Mouse (Mus musculus) testis, adult 2 months (tissue): ENCODE data around the gene Tspo2.

ENCODE experiments used
- CTCF ChIP-seq: fragments of 200-500 bp; IDR thresholded peaks from 2 replicates; pipeline ENCODE4 v1.5.1; 2012; ENCODE audit warnings: low read depth, mild to moderate bottlenecking, inconsistent platforms, low read length, moderate library complexity; ENCODE audit not compliant: control insufficient read depth, insufficient read depth, insufficient replicate concordance
- POLR2A ChIP-seq: fragments of 200-500 bp; IDR thresholded peaks from 2 replicates; pipeline ENCODE4 v1.6.1; 2012; ENCODE audit warnings: low read depth, mild to moderate bottlenecking, inconsistent platforms, low read length, moderate library complexity; ENCODE audit not compliant: control insufficient read depth

DNA sequence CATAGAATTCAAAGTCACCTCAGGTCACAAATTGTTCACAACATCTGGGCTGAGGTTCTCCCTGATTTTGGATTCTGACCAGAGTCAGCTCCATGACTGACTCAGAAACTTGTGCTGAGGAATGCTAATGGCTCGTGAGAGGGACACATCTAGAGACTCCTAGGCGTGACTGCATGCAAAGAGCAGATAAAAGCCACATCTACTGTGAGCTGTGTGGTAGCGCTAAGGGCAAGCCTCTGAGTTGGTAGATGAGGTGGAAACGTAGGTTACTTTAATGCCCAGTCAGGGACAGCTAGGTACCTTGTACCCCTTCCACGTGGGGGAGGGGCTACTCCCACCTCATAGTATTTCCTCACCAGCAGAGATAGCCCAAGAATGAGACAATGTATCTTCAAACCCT, 32.4 kb upstream of the Tspo2 start:
- TF ChIP-seq CTCF = no peak
- TF ChIP-seq POLR2A = no peak
